Mouse (Mus musculus): ENCODE measurements around the gene Sh3rf3. TPM values are rescaled to one million over a fixed set of nuclear protein-coding genes. Genes with fewer than 3 reads are reported as not detected.

The Sh3rf3 gene
- polyA plus RNA-seq, 1 experiment from 2014 or later, result 0.89 TPM

GRCm38 (mm10) chr10:58848127-58848526, 35.0 kb downstream of the Sh3rf3 start:
- no peak overlapping the region for H3K4me3 ChIP-seq (ENCODE audit: low read length)

GRCm38 (mm10) chr10:58848536-58848935, 35.4 kb downstream of the Sh3rf3 start:
- ATAC-seq (ENCODE audit: low FRiP score, low TSS enrichment), result no peak
- Histone ChIP-seq H3K27me3 (ENCODE audit: insufficient read depth, low read length) (no peaks in the 10 kb centered on the region), H3K4me2 (replicated peaks; ENCODE audit: low read depth, low read length) (no peak overlapping the region), H3K9ac (replicated peaks; ENCODE audit: low read length) (no peak overlapping the region), H3K27ac (ENCODE audit: low read length) (no peak overlapping the region), H3K9me3 (ENCODE audit: low read length) (no peaks in the 10 kb centered on the region), H3K4me3 (ENCODE audit: low read length) (no peak overlapping the region), H3K4me1 (ENCODE audit: insufficient read depth, low read length) (no peaks in the 10 kb centered on the region), H3K36me3 (ENCODE audit: insufficient read depth, low read length) (no peaks in the 10 kb centered on the region)
- 81% methylated on average over 6 of the region's 6 CpGs for WGBS

More at GRCm38 (mm10) chr10:58848127-58848526, 35.0 kb downstream of the Sh3rf3 start:
- Histone ChIP-seq H3K9ac (replicated peaks; ENCODE audit: low read length) (no peak overlapping the region), H3K9me3 (ENCODE audit: low read length) (no peaks in the 10 kb centered on the region), H3K4me2 (replicated peaks; ENCODE audit: low read depth, low read length) (no peak overlapping the region), H3K36me3 (ENCODE audit: insufficient read depth, low read length) (no peaks in the 10 kb centered on the region), H3K4me1 (ENCODE audit: insufficient read depth, low read length) (no peaks in the 10 kb centered on the region), H3K27ac (ENCODE audit: low read length) (no peak overlapping the region), H3K27me3 (ENCODE audit: insufficient read depth, low read length) (no peaks in the 10 kb centered on the region)
- WGBS, result 73% methylated on average over 5 of the region's 5 CpGs
- ATAC-seq (ENCODE audit: low FRiP score, low TSS enrichment), result no peak

GRCm38 (mm10) chr10:58854548-58855198, 41.5 kb downstream of the Sh3rf3 start:
- 12% methylated on average over 14 of the region's 14 CpGs for WGBS
- no peaks in the 10 kb centered on the region for H3K9me3 ChIP-seq (ENCODE audit: low read length)
- H3K36me3 ChIP-seq (ENCODE audit: insufficient read depth, low read length), result no peaks in the 10 kb centered on the region
- H3K9ac ChIP-seq (replicated peaks; ENCODE audit: low read length), result no peak overlapping the region
- peak; percentile 31; the same call in 1 of the 2 replicates for ATAC-seq (ENCODE audit: low FRiP score, low TSS enrichment)
- peaks cover 5% of the 10 kb centered on the region for H3K4me1 ChIP-seq (ENCODE audit: insufficient read depth, low read length)
- H3K27ac ChIP-seq (ENCODE audit: low read length), result no peak overlapping the region
- H3K4me2 ChIP-seq (replicated peaks; ENCODE audit: low read depth, low read length), result peak overlapping the region; percentile 23; the same call in 1 of the 2 replicates
- no peak overlapping the region; the same call in 1 of the 2 replicates for H3K4me3 ChIP-seq (ENCODE audit: low read length)
- H3K27me3 ChIP-seq (ENCODE audit: insufficient read depth, low read length), result no peaks in the 10 kb centered on the region

- no peaks in the 10 kb centered on the region for H3K27me3 ChIP-seq (ENCODE audit: insufficient read depth, low read length)
- H3K27ac ChIP-seq (ENCODE audit: low read length), result no peak overlapping the region
- H3K9ac ChIP-seq (replicated peaks; ENCODE audit: low read length), result no peak overlapping the region
- H3K4me1 ChIP-seq (ENCODE audit: insufficient read depth, low read length), result peaks cover 5% of the 10 kb centered on the region
- no peak overlapping the region for H3K4me2 ChIP-seq (replicated peaks; ENCODE audit: low read depth, low read length)
- H3K9me3 ChIP-seq (ENCODE audit: low read length), result no peaks in the 10 kb centered on the region
- no peak overlapping the region for H3K4me3 ChIP-seq (ENCODE audit: low read length)
- ATAC-seq (ENCODE audit: low FRiP score, low TSS enrichment), result no peak
- H3K36me3 ChIP-seq (ENCODE audit: insufficient read depth, low read length), result no peaks in the 10 kb centered on the region
- WGBS, result 35% methylated on average over 5 of the region's 5 CpGs
Measured at GRCm38 (mm10) chr10:58855199-58855751, 42.1 kb downstream of the Sh3rf3 start.

- Histone ChIP-seq H3K27me3 (ENCODE audit: insufficient read depth, low read length) (no peaks in the 10 kb centered on the region), H3K9me3 (ENCODE audit: low read length) (no peaks in the 10 kb centered on the region), H3K27ac (ENCODE audit: low read length) (no peak overlapping the region), H3K4me3 (ENCODE audit: low read length) (no peak overlapping the region), H3K36me3 (ENCODE audit: insufficient read depth, low read length) (no peaks in the 10 kb centered on the region), H3K4me1 (ENCODE audit: insufficient read depth, low read length) (peaks cover 5% of the 10 kb centered on the region), H3K9ac (replicated peaks; ENCODE audit: low read length) (no peak overlapping the region), H3K4me2 (replicated peaks; ENCODE audit: low read depth, low read length) (no peak overlapping the region)
- ATAC-seq (ENCODE audit: low FRiP score, low TSS enrichment), result no peak
- 69% methylated on average over 9 of the region's 9 CpGs for WGBS
Measured at GRCm38 (mm10) chr10:58855814-58856213, 42.7 kb downstream of the Sh3rf3 start.

- no peak overlapping the region for H3K4me2 ChIP-seq (replicated peaks; ENCODE audit: low read depth, low read length)
- H3K9ac ChIP-seq (replicated peaks; ENCODE audit: low read length), result no peak overlapping the region
- no peak overlapping the region for H3K27ac ChIP-seq (ENCODE audit: low read length)
- no peak for ATAC-seq (ENCODE audit: low FRiP score, low TSS enrichment)
- H3K9me3 ChIP-seq (ENCODE audit: low read length), result no peaks in the 10 kb centered on the region
- no peaks in the 10 kb centered on the region for H3K27me3 ChIP-seq (ENCODE audit: insufficient read depth, low read length)
- H3K4me1 ChIP-seq (ENCODE audit: insufficient read depth, low read length), result peaks cover 5% of the 10 kb centered on the region
- H3K36me3 ChIP-seq (ENCODE audit: insufficient read depth, low read length), result no peaks in the 10 kb centered on the region
- H3K4me3 ChIP-seq (ENCODE audit: low read length), result no peak overlapping the region
Measured at GRCm38 (mm10) chr10:58856742-58857141, 43.6 kb downstream of the Sh3rf3 start.

GRCm38 (mm10) chr10:58864735-58865134, 51.6 kb downstream of the Sh3rf3 start:
- Histone ChIP-seq H3K4me1 (ENCODE audit: insufficient read depth, low read length) (0 out of 2 replicates have a peak, but pooled peaks cover 4% of the 10 kb centered on the region), H3K4me3 (ENCODE audit: low read length) (no peak overlapping the region), H3K4me2 (replicated peaks; ENCODE audit: low read depth, low read length) (no peak overlapping the region), H3K36me3 (ENCODE audit: insufficient read depth, low read length) (no peaks in the 10 kb centered on the region), H3K9me3 (ENCODE audit: low read length) (no peaks in the 10 kb centered on the region), H3K27ac (ENCODE audit: low read length) (no peak overlapping the region), H3K9ac (replicated peaks; ENCODE audit: low read length) (no peak overlapping the region), H3K27me3 (ENCODE audit: insufficient read depth, low read length) (no peaks in the 10 kb centered on the region)
- 57% methylated on average over 2 of the region's 2 CpGs for WGBS
- 0 out of 2 replicates have a peak, but pooled peaks have one; percentile 15 for ATAC-seq (ENCODE audit: low FRiP score, low TSS enrichment)

GRCm38 (mm10) chr10:58867536-58867935, 54.4 kb downstream of the Sh3rf3 start:
- H3K36me3 ChIP-seq (ENCODE audit: insufficient read depth, low read length), result no peaks in the 10 kb centered on the region
- ATAC-seq (ENCODE audit: low FRiP score, low TSS enrichment), result no peak
- no peak overlapping the region for H3K4me2 ChIP-seq (replicated peaks; ENCODE audit: low read depth, low read length)
- no peaks in the 10 kb centered on the region for H3K27me3 ChIP-seq (ENCODE audit: insufficient read depth, low read length)
- no peak overlapping the region for H3K9ac ChIP-seq (replicated peaks; ENCODE audit: low read length)
- H3K27ac ChIP-seq (ENCODE audit: low read length), result no peak overlapping the region
- no peak overlapping the region for H3K4me3 ChIP-seq (ENCODE audit: low read length)
- no peaks in the 10 kb centered on the region for H3K9me3 ChIP-seq (ENCODE audit: low read length)
- H3K4me1 ChIP-seq (ENCODE audit: insufficient read depth, low read length), result 0 out of 2 replicates have a peak, but pooled peaks cover 4% of the 10 kb centered on the region
- WGBS, result 80% methylated on average over 2 of the region's 2 CpGs

GRCm38 (mm10) chr10:58869836-58870235, 56.7 kb downstream of the Sh3rf3 start:
- H3K9ac ChIP-seq (replicated peaks; ENCODE audit: low read length), result no peak overlapping the region
- 85% methylated on average over 1 of the region's 1 CpGs for WGBS
- H3K27ac ChIP-seq (ENCODE audit: low read length), result no peak overlapping the region
- no peaks in the 10 kb centered on the region for H3K36me3 ChIP-seq (ENCODE audit: insufficient read depth, low read length)
- no peaks in the 10 kb centered on the region for H3K9me3 ChIP-seq (ENCODE audit: low read length)
- no peak overlapping the region for H3K4me2 ChIP-seq (replicated peaks; ENCODE audit: low read depth, low read length)
- no peak overlapping the region for H3K4me3 ChIP-seq (ENCODE audit: low read length)
- H3K4me1 ChIP-seq (ENCODE audit: insufficient read depth, low read length), result 0 out of 2 replicates have a peak, but pooled peaks cover 4% of the 10 kb centered on the region
- no peak for ATAC-seq (ENCODE audit: low FRiP score, low TSS enrichment)
- no peaks in the 10 kb centered on the region for H3K27me3 ChIP-seq (ENCODE audit: insufficient read depth, low read length)

GRCm38 (mm10) chr10:58871149-58871820, 58.1 kb downstream of the Sh3rf3 start:
- Histone ChIP-seq H3K4me1 (ENCODE audit: insufficient read depth, low read length) (0 out of 2 replicates have a peak, but pooled peaks cover 4% of the 10 kb centered on the region), H3K27me3 (ENCODE audit: insufficient read depth, low read length) (no peaks in the 10 kb centered on the region), H3K27ac (ENCODE audit: low read length) (no peak overlapping the region), H3K4me2 (replicated peaks; ENCODE audit: low read depth, low read length) (no peak overlapping the region), H3K4me3 (ENCODE audit: low read length) (no peak overlapping the region), H3K9me3 (ENCODE audit: low read length) (no peaks in the 10 kb centered on the region), H3K36me3 (ENCODE audit: insufficient read depth, low read length) (no peaks in the 10 kb centered on the region), H3K9ac (replicated peaks; ENCODE audit: low read length) (no peak overlapping the region)
- 81% methylated on average over 10 of the region's 10 CpGs for WGBS
- ATAC-seq (ENCODE audit: low FRiP score, low TSS enrichment), result no peak

Measured in kidney, embryonic 16.5 days (tissue).